Mouse (Mus musculus): ENCODE results near the gene Gmfg. TPM values are rescaled to one million over a fixed set of nuclear protein-coding genes. Genes with fewer than 3 reads are reported as not detected.

The Gmfg gene
- polyA plus RNA-seq, 1 experiment = 9.6 TPM

- Histone ChIP-seq H3K27ac (replicated peaks; ENCODE audit: low read depth, low read length) (no peak overlapping the region), H3K4me1 (ENCODE audit: control insufficient read depth, insufficient read depth, insufficient read length, low read length) (no peaks in the 10 kb centered on the region), H3K4me3 (ENCODE audit: insufficient read depth, low read depth, low read length) (no peak overlapping the region)
Measured at GRCm38 (mm10) chr7:28423018-28423417, 14.2 kb upstream of the Gmfg start.

GRCm38 (mm10) chr7:28427738-28428137 is 9.5 kb upstream of the Gmfg start:
- Histone ChIP-seq H3K27ac (replicated peaks; ENCODE audit: low read depth, low read length) (no peak overlapping the region), H3K4me1 (ENCODE audit: control insufficient read depth, insufficient read depth, insufficient read length, low read length) (no peaks in the 10 kb centered on the region), H3K4me3 (ENCODE audit: insufficient read depth, low read depth, low read length) (no peak overlapping the region)

GRCm38 (mm10) chr7:28430512-28430911 is 6.7 kb upstream of the Gmfg start:
- H3K27ac ChIP-seq (replicated peaks; ENCODE audit: low read depth, low read length) = no peak overlapping the region
- H3K4me3 ChIP-seq (ENCODE audit: insufficient read depth, low read depth, low read length) = no peak overlapping the region
- no peaks in the 10 kb centered on the region for H3K4me1 ChIP-seq (ENCODE audit: control insufficient read depth, insufficient read depth, insufficient read length, low read length)

GRCm38 (mm10) chr7:28432252-28432651 is 5.0 kb upstream of the Gmfg start:
- Histone ChIP-seq H3K27ac (replicated peaks; ENCODE audit: low read depth, low read length) (no peak overlapping the region), H3K4me1 (ENCODE audit: control insufficient read depth, insufficient read depth, insufficient read length, low read length) (no peaks in the 10 kb centered on the region; the same call in 1 of the 2 replicates)

GRCm38 (mm10) chr7:28435660-28436259 is 1.5 kb upstream of the Gmfg start:
- H3K27ac ChIP-seq (replicated peaks; ENCODE audit: low read depth, low read length) = no peak overlapping the region; the same call in 1 of the 2 replicates
- peak overlapping the region; percentile 72 for H3K4me3 ChIP-seq (ENCODE audit: insufficient read depth, low read depth, low read length)
- peaks cover 4% of the 10 kb centered on the region; the same call in 1 of the 2 replicates for H3K4me1 ChIP-seq (ENCODE audit: control insufficient read depth, insufficient read depth, insufficient read length, low read length)

More at GRCm38 (mm10) chr7:28432252-28432651, 5.0 kb upstream of the Gmfg start:
- no peak overlapping the region for H3K4me3 ChIP-seq (ENCODE audit: insufficient read depth, low read depth, low read length)

DNA sequence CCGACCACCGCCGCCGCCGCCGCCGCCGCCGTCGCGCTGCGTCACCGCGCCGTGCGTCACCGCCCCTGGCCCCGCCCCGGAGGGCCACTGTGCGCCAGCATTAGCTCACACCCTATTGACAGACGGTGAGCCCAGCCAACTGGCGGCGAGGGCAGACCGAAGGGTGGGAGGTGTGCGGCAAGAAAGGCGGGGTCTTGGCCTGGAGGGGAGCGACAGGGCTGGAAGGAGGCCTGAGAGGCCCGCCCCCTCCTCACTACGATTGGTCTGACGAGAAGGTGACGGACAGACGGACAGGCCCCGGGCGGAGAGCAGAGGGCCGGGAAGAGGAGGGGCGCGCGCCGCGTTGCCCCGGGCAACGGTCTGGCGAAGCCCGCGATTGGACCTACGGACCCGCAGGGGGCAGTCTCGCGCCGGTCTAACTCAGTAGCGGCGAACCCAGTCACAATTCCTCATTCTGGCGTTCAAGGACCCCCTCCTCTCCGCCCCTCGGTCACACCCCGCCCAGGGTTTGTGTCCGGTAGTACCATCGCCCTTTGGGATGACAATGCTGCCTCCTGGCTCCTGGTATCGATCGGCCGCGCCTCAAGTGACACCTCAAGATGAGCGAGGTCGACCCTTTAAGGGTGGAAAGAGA is 859 bp upstream of the Gmfg start:
- peak overlapping the region; percentile 89 for H3K27ac ChIP-seq (replicated peaks; ENCODE audit: low read depth, low read length)
- H3K4me1 ChIP-seq (ENCODE audit: control insufficient read depth, insufficient read depth, insufficient read length, low read length) = peaks cover 7% of the 10 kb centered on the region
- peak overlapping the region; percentile 68 for H3K4me3 ChIP-seq (ENCODE audit: insufficient read depth, low read depth, low read length)

GRCm38 (mm10) chr7:28437964-28438363 is 717 bp downstream of the Gmfg start:
- H3K4me1 ChIP-seq (ENCODE audit: control insufficient read depth, insufficient read depth, insufficient read length, low read length) = peaks cover 7% of the 10 kb centered on the region

GRCm38 (mm10) chr7:28438771-28439170 is 1.5 kb downstream of the Gmfg start:
- no peak overlapping the region for H3K27ac ChIP-seq (replicated peaks; ENCODE audit: low read depth, low read length)
- H3K4me1 ChIP-seq (ENCODE audit: control insufficient read depth, insufficient read depth, insufficient read length, low read length) = peaks cover 7% of the 10 kb centered on the region
- H3K4me3 ChIP-seq (ENCODE audit: insufficient read depth, low read depth, low read length) = no peak overlapping the region

More at GRCm38 (mm10) chr7:28437964-28438363, 717 bp downstream of the Gmfg start:
- no peak overlapping the region for H3K4me3 ChIP-seq (ENCODE audit: insufficient read depth, low read depth, low read length)
- no peak overlapping the region for H3K27ac ChIP-seq (replicated peaks; ENCODE audit: low read depth, low read length)

GRCm38 (mm10) chr7:28440739-28441138 is 3.5 kb downstream of the Gmfg start:
- Histone ChIP-seq H3K4me1 (ENCODE audit: control insufficient read depth, insufficient read depth, insufficient read length, low read length) (peaks cover 7% of the 10 kb centered on the region), H3K4me3 (ENCODE audit: insufficient read depth, low read depth, low read length) (peak overlapping the region; percentile 49), H3K27ac (replicated peaks; ENCODE audit: low read depth, low read length) (peak overlapping the region; percentile 91)

DNA sequence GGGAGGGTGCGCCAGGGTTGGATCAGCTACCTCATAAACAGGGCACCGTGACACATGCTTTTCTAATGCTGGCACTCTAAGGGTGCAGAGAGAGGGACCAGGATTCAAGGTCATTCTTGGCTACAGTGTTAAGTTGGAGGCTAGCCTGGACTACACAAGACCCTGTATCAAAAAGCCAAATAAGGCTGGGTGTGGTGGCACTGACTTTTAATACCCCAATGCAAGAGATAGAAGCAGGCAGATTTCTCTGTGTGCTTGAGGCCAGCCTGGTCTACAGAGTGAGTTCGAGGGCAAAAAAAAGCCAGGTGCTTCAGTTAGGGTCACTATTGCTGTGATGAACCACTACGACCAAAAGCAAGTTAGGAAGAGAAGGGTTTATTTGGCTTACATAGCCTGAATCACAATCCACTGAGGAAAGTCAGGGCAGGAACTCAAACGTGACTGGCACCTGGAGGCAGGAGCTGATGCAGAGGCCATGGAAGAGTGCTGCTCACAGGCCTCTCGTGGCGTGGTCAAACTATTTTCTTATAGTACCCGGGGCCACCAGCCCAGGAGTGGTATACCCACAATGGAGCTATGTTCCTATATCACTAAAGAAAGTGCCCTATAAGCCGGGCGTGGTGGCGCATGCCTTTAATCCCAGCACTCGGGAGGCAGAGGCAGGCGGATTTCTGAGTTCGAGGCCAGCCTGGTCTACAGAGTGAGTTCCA is 4.7 kb downstream of the Gmfg start:
- peaks cover 7% of the 10 kb centered on the region for H3K4me1 ChIP-seq (ENCODE audit: control insufficient read depth, insufficient read depth, insufficient read length, low read length)
- H3K27ac ChIP-seq (replicated peaks; ENCODE audit: low read depth, low read length) = peak overlapping the region; percentile 66
- H3K4me3 ChIP-seq (ENCODE audit: insufficient read depth, low read depth, low read length) = no peak overlapping the region

GRCm38 (mm10) chr7:28442688-28443087 is 5.4 kb downstream of the Gmfg start:
- H3K4me1 ChIP-seq (ENCODE audit: control insufficient read depth, insufficient read depth, insufficient read length, low read length) = peaks cover 3% of the 10 kb centered on the region; the same call in 1 of the 2 replicates
- no peak overlapping the region; the same call in 1 of the 2 replicates for H3K27ac ChIP-seq (replicated peaks; ENCODE audit: low read depth, low read length)
- H3K4me3 ChIP-seq (ENCODE audit: insufficient read depth, low read depth, low read length) = no peak overlapping the region

DNA sequence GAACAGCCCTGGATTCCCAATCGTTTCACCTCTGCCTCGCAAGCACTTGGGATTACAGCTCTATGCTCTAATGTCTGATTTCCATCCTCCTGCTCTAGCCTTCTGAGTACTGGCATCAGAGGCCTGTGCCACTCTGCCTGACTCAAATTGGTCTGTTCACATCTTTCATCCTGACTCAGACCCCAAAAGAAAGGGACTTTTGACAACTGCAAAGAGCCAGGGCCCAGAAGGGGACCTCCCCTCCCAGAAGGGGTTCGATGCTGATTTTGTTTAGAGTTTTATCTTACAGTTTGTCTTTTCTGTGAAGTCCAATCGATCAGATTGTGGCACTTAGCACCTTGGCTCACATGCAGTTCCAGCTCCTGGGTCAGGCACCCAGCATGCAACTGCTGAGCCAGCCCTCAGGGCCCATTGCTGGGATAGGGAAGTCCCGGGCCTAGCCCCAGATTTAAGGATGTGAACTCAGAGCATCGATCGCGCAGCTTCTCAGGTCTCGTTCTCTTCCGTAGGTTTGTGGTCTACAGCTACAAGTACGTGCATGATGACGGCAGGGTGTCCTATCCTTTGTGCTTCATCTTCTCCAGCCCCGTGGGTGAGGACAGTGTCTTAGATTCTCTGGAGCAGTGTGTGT is 7.2 kb downstream of the Gmfg start:
- Histone ChIP-seq H3K4me1 (ENCODE audit: control insufficient read depth, insufficient read depth, insufficient read length, low read length) (peaks cover 3% of the 10 kb centered on the region; the same call in 1 of the 2 replicates), H3K27ac (replicated peaks; ENCODE audit: low read depth, low read length) (peak overlapping the region; percentile 15), H3K4me3 (ENCODE audit: insufficient read depth, low read depth, low read length) (no peak overlapping the region)

DNA sequence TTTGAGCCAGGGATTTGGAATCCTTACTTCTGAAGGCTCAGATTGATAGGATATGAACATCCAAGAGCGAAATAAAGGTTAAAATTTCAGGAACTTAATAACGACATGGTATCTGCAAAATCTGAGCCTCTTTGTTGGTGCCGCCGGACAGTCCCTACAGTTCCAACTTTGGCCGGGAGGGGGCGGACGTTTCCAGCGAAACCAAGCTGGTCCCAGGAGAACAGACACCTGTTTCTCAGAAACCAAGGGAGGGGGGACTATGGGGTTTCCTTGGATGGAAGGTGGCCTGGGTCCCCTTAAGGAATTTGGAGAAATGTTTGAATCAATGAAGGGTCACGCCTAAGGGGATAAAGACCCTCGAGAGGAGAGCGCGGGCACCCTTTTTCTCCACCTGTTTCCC is 9.2 kb downstream of the Gmfg start:
- Histone ChIP-seq H3K4me1 (ENCODE audit: control insufficient read depth, insufficient read depth, insufficient read length, low read length) (no peaks in the 10 kb centered on the region), H3K4me3 (ENCODE audit: insufficient read depth, low read depth, low read length) (no peak overlapping the region), H3K27ac (replicated peaks; ENCODE audit: low read depth, low read length) (no peak overlapping the region)

GRCm38 (mm10) chr7:28447101-28447830 is 10.0 kb downstream of the Gmfg start:
- Histone ChIP-seq H3K27ac (replicated peaks; ENCODE audit: low read depth, low read length) (no peak overlapping the region), H3K4me1 (ENCODE audit: control insufficient read depth, insufficient read depth, insufficient read length, low read length) (no peaks in the 10 kb centered on the region), H3K4me3 (ENCODE audit: insufficient read depth, low read depth, low read length) (no peak overlapping the region)

Data from brown adipose tissue, adult 24 weeks (tissue).